Mouse (Mus musculus) megakaryocyte-erythroid progenitor cell, adult 5-6 weeks (primary cell): ENCODE measurements around the gene 2610008E11Rik. TPM values are rescaled to one million over a fixed set of nuclear protein-coding genes. Genes with fewer than 3 reads are reported as not detected.
"Not testable (repeated sequence)": the region's sequence is repeated elsewhere in the genome, so short reads cannot be mapped to it uniquely, and the experiment has no call there.

Experiments used
- ATAC-seq: replicated peaks from 2 replicates; pipeline ENCODE4 v1.8.0; 2016; ENCODE audit warnings: mild to moderate bottlenecking, inconsistent platforms; ENCODE audit not compliant: severe bottlenecking, poor library complexity, low FRiP score, low TSS enrichment
- total RNA-seq, 2 experiments: library from RNA; stranded (forward) in 1 of 2; stranded (reverse) in 1 of 2; fragments of 200-1000, 215-1000 nt in 1 of 2; fragments of >200 nt in 1 of 2; fragmentation: Nextera tagmentation in 1 of 2; gene quantifications; 2 replicates each; pipeline ENCODE4 v1.2.3; 2014 to 2017

Gene 2610008E11Rik
- 9.5 and 10.5 TPM in 2 replicates for total RNA-seq (2014; fragmentation: Nextera tagmentation)
- 8.5 and 18.0 TPM in 2 replicates for total RNA-seq (2017)

DNA sequence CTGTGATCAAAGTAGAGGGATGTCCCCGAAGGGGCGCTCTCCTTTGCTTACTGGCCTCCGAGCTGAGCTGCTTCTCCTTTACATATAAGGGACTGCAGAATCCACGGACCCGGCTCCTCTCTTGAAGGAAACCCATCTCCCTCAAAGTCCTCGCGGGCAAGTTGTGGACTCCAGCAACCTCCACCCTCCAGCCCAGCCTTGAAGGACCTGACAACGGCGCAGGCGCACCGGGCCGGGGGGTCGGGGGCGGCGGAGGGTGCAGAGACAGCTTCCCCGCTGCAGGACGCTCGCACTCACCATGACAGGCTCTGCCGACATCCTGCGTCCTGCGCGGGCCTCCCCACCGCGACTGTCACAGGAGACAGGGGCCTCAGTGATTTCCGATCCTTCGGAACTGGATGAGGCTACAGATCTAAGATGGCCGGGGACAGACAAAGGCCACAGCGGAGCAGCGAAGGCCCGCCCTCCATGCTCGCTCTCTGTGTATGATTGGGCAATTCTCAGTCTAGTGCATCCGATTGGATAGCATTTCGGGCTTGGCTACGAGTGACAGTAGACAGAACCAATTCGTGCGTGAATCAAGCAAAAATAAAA, at the start of gene 2610008E11Rik:
Gene 2610008E11Rik (minus strand): TSS at position 440 of the 594 bp plus-strand sequence.
- peak; percentile 100 for ATAC-seq

DNA sequence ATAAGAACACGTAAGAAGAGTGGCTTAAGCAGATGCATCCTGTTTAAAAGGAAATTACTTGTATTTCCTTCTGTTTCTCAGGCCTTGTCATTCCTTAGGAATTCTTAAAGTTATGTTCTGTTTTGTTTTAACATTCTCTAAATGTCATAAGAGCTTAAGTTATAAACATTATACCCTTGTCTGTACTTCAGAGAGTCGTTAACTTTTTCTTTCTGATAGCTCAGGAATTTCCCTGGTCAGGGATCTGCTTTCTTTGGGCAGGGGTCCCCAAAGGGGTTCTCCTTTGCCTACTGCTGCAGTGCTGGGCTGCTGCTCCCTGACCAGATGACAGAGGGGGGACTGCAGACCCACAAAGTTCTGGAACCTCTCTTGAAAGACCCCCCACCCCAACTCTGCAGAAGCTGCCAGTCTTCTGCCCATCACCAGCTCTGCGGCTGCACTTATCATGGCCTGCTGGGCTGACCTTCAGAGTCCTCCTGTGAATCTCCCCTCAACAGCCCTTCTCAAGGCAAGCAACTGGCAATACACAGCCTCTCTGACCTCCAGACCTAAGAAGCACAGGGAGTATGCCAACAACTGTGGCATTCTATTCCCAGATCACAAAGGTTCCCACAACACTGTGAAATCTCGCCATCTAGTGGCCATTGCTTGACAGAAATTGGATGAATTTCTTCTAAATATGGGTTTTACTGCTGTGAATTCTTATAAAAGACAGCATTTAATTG, 18.9 kb upstream of the 2610008E11Rik start:
- ATAC-seq: peak; percentile 79; the same call in 1 of the 2 replicates

DNA sequence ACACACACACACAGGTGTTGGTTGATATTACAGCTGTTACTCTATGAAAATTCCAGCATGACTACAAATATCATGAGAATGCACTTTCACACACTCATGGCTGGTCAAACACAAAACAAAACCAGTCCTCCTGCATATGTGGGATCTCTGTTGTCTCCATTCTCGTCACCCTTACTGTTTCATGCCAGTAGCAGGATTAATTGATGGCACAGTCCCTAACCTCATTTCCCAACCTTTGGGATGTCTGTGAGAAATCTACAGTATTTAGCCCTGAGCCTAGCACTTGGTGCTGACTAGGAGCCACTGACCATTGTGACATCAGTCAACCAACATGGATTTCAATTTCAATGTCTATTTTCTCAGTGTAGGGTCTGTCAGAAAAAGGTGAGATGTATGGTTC, 17.7 kb upstream of the 2610008E11Rik start:
- no peak for ATAC-seq

DNA sequence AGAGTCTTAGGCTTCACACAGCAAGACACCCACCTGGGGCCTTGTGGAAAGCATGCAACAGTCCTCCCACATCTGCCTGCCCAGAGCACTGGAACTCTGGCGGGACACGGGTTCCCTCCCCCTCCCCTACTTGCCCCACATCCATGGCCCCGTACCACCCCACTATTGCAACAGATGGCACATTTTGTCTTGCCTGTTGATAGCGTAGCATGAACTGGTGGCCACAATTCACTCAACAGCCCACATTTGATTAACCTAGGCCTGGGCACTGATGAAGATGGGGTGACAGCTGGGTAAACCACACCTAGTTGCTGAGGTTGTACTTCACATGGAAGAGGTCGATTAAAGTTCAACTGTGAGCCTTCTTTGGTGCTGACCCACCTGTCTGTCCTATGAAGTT, 13.1 kb upstream of the 2610008E11Rik start:
- no peak for ATAC-seq

DNA sequence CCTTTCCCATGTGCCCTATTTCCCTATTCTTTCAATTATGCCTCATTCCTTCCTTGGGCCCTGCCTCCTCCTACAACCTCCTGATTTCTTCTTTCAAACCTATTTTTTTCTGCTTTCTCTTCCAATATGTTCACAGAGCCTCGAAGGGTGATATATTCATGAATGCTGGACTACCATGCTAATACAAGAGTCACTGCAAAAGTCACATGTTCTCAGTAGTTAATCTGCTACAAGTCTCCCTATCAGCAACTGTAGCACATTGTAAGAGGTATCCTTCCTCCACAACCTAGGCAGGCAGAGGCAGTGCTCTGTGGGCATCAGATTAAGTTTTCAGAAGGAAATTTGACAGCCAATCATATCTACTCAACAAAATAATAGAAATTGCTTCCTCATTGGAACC, 11.8 kb upstream of the 2610008E11Rik start:
- no peak for ATAC-seq

DNA sequence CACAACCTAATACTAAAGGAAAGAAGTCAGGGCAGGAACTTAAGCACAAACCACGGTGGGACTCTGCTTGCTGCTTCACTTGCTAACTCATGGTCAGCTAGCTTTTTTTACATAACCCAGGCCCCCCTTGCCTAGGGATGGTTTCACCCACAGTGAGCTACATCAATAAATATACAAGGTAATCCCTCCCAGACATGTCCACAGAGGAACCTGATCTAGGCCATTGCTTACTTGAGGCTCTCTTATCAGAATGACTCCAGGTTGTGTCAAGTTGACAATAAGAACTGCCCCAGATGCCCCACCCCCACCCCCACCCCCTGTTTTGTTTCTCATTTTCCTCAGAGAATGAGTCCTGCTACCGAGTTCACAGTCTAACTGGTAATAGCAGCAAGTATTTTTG, 10.1 kb upstream of the 2610008E11Rik start:
- ATAC-seq: no peak

DNA sequence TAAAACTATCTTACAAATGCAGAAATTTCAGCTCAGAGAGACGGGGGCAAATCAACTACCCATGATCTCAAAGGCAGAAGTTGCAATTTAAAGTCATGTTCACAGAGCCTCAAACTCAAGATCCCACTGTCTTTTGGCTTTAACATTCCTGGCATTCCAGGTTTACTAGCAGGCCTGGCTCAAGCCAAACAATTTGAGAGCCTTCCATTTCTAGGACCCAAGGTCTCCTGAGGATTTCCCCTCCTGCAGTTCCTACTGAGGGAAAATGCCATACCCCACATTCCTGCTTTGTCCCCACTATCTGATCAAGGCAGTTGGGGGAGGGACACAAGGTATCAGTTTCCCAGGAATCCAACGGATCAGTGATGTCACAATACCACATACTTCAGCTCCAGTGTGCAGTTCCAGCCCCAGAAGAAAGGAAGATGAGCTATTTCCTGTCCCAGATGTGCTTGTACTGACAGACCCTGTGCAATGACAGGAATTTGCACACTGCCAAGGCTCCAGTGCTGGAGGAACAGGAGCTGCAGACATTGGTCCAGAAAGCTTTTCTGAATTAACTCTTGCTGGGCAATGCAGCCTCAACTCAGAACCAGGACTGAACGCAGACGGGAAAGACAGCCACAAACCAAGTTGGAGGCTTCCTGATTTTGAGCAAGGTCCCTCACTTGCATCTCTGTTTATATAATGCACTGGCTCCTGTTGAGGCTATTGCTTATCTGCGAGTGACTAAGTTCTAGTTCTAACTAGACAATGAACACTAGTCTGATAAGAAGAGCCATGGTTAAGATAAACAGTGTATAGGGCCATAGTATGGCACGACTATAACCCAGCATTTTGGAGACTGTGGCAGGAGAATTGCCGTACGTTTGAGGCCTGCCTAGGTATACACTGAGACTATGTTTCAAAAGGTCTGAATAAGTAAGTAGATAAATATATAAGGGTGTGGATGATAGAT, 9.2 kb upstream of the 2610008E11Rik start:
- ATAC-seq: peak; percentile 61; the same call in 1 of the 2 replicates

DNA sequence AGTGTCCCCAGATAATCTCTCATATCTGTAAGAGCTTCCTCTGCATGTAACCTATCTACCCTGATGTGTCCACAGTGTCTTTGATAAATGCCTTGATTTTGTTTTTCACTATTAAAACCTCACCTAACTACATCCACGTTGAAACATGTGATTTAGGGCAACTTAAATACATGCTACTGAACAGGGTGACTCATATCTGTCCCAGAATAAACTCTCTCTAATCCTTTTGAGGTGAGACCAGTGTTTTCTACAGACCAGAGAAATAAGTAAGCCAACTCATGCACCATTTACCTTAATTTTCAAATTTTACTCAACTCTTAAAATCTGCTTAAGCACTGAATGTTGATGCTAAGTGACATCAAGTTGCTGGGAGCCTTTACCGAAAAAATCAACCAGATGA, 694 bp downstream of the 2610008E11Rik start:
- no peak for ATAC-seq

DNA sequence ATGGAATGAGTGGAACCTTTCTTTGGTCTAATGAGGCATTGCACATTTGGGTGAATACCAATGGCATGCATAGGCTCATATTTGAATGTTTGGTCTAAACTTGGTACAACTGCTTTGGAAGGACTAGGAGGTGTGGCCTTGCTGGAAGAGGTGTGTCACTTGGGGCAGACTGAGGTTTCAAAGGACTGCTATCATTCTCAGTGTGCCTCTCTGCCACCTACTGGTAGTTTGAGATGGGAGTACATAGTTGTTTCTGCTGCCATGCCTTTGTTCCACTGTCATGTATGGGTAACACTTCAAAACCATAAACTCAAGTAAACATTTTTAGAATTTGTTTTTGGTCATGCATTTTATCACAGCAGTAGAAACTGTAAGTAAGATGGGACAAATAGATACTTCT, 5.7 kb downstream of the 2610008E11Rik start:
- ATAC-seq: no peak

DNA sequence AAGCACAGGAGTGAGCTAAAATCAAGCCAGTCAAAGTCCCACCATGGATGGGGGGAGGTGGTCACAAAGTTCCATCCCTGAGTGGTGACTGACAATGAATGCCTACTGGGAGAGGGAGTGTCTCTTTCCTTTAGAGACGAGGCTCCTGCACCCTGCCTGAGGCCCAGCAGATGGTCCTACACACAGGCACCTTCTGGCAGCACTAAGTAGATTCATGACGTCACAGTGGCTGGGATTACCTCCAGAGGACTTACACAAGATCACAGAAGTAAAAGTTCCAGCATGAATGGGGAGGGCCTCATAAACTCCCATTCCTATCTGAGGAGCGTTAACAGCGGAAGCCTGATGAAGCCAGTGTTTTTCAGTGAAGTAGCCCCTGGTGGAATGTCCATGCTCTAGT, 8.4 kb downstream of the 2610008E11Rik start:
- no peak for ATAC-seq

DNA sequence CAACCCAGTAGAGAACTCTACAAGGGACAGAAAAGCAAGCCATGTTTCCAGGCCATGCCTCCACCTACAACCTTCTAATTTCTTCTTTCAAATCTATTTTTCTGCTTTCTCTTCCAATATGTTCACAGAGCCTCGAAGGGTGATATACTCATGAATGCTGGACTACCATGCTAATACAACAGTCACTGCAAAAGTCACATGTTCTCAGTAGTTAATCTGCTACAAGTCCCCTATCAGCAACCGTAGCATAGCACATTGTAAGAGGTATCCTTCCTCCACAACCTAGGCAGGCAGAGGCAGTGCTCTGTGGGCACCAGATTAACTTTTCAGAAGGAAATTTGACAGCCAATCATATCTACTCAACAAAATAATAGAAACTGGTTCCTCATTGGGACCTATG, 10.8 kb downstream of the 2610008E11Rik start:
- ATAC-seq: no peak

DNA sequence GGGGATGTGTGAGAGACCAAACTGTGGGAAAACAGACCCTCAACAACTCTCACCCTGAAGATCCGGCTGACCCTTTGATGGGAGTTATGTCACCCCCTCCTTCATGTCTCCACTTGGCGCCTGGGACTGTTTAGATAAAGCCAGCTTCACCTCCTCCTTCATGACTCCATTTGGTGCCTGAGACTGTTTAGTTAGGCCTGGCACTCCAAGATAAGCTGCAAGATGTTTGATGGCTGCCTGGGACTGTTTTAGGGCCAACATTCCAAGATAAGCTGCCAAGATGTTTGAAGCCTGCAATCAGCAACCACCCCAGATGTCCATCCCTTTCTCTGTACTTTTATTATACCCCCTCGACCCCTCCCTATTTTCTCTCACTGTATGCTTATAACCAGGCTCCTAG, 40.0 kb downstream of the 2610008E11Rik start:
- ATAC-seq: not testable (repeated sequence)

DNA sequence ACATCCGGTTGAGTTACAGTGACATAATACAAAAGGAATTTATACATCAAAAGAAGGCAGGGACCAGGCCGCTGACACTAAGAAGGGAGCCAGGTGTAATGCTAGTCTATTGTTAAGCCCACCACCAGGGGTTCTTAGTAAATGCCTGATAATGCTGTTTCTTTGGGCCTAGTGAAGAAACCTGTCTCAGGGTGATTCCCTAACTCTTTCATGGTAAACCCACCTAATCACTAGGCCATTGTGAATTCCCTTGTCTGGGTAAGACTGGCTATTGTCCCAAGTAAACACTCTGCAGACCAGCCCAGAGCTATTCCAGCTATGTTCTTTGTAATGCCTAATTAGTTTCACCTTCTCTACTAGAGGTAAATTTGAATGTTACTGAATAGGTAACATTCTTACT, 54.9 kb downstream of the 2610008E11Rik start:
- ATAC-seq: not testable (repeated sequence)

DNA sequence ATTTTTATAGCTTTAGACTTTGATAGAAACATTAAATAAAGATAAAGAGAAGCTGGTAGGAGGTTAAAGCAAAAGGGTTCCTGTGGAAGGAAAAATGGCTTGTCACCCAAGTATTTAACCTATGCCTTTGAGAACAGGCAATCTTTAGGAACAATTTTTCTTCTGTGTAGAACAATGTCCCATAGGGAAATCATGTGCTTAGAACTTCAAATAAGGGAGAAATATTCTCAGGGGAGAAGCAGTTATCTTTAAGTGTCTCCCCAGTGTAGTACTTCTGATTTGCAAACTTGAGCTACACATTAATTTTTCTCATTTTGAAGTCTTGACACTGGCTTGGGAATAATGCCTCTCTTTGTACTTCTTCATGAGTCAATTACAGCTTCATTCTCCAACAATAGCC, 69.0 kb downstream of the 2610008E11Rik start, which contains the start of gene Olfr57:
Gene Olfr57 (plus strand): TSS at position 301 of the 400 bp plus-strand sequence.
- no peak for ATAC-seq

Other genes with a start within 250 kb of the 2610008E11Rik start
- gene Olfr1356, start 245.4 kb downstream of the 2610008E11Rik start, total RNA-seq (2014; fragmentation: Nextera tagmentation): not detected in 2 replicates
- gene Olfr1356, start 245.4 kb downstream of the 2610008E11Rik start, total RNA-seq (2017): not detected in 2 replicates
- gene Olfr1355, start 222.1 kb downstream of the 2610008E11Rik start, total RNA-seq (2014; fragmentation: Nextera tagmentation): not detected in 2 replicates
- not detected in 2 replicates for gene Olfr1355, start 222.1 kb downstream of the 2610008E11Rik start, total RNA-seq (2017)
- gene Olfr1354, start 184.4 kb downstream of the 2610008E11Rik start, total RNA-seq (2014; fragmentation: Nextera tagmentation): not detected in 2 replicates
- not detected in 2 replicates for gene Olfr1354, start 184.4 kb downstream of the 2610008E11Rik start, total RNA-seq (2017)
- gene Olfr8, start 147.0 kb downstream of the 2610008E11Rik start, total RNA-seq (2014; fragmentation: Nextera tagmentation): not detected in 2 replicates
- not detected in 2 replicates for gene Olfr8, start 147.0 kb downstream of the 2610008E11Rik start, total RNA-seq (2017)
- gene Olfr1353, start 134.3 kb downstream of the 2610008E11Rik start, total RNA-seq (2014; fragmentation: Nextera tagmentation): not detected in 2 replicates
- gene Olfr1353, start 134.3 kb downstream of the 2610008E11Rik start, total RNA-seq (2017): not detected in 2 replicates
- not detected in 2 replicates for gene Olfr1352, start 116.5 kb downstream of the 2610008E11Rik start, total RNA-seq (2014; fragmentation: Nextera tagmentation)
- gene Olfr1352, start 116.5 kb downstream of the 2610008E11Rik start, total RNA-seq (2017): not detected in 2 replicates
- gene Olfr1351, start 85.1 kb downstream of the 2610008E11Rik start, total RNA-seq (2014; fragmentation: Nextera tagmentation): not detected in 2 replicates
- gene Olfr1351, start 85.1 kb downstream of the 2610008E11Rik start, total RNA-seq (2017): not detected in 2 replicates
- not detected in 2 replicates for gene Olfr57, start 68.9 kb downstream of the 2610008E11Rik start, total RNA-seq (2014; fragmentation: Nextera tagmentation)
- not detected in 2 replicates for gene Olfr57, start 68.9 kb downstream of the 2610008E11Rik start, total RNA-seq (2017)
- not detected in 2 replicates for gene Vmn2r80, start 51.2 kb upstream of the 2610008E11Rik start, total RNA-seq (2014; fragmentation: Nextera tagmentation)
- not detected in 2 replicates for gene Vmn2r80, start 51.2 kb upstream of the 2610008E11Rik start, total RNA-seq (2017)
- gene Vmn2r81, start 150.1 kb upstream of the 2610008E11Rik start, total RNA-seq (2014; fragmentation: Nextera tagmentation): not detected in 2 replicates
- not detected in 2 replicates for gene Vmn2r81, start 150.1 kb upstream of the 2610008E11Rik start, total RNA-seq (2017)